Mouse (Mus musculus) macrophage (primary cell): ENCODE measurements around the gene Kcnk5. TPM values are rescaled to one million over a fixed set of nuclear protein-coding genes. Genes with fewer than 3 reads are reported as not detected.

Experiments
- H3K27ac ChIP-seq: fragments of 350-480 bp; formaldehyde crosslinking; 2 replicates; pipeline ENCODE4 v1.9.0; 2021
- H3K36me3 ChIP-seq: fragments of 350-480 bp; formaldehyde crosslinking; 2 replicates; pipeline ENCODE4 v1.9.0; 2021; ENCODE audit errors: inconsistent target
- H3K4me3 ChIP-seq: fragments of 350-480 bp; formaldehyde crosslinking; 2 replicates; pipeline ENCODE4 v1.9.0; 2021; ENCODE audit errors: inconsistent target
- H3K79me2 ChIP-seq: fragments of 350-480 bp; formaldehyde crosslinking; 2 replicates; pipeline ENCODE4 v1.9.0; 2021; ENCODE audit errors: inconsistent target
- WGBS: methylation state at CpG from one replicate; pipeline ENCODE4 v1.1.7; 2026; ENCODE audit warnings: inconsistent platforms; ENCODE audit not compliant: missing documents; 5-methylcytosine and 5-hydroxymethylcytosine counted together
- polyA plus RNA-seq: library from polyadenylated mRNA; stranded (reverse); fragments of 250-400 nt; gene quantifications from 3 replicates; pipeline ENCODE4 v1.2.4, GENCODE M21; 2018; ENCODE audit warnings: inconsistent platforms

The Kcnk5 gene
- polyA plus RNA-seq, 1 experiment from 2014 or later = 0.04 TPM

DNA sequence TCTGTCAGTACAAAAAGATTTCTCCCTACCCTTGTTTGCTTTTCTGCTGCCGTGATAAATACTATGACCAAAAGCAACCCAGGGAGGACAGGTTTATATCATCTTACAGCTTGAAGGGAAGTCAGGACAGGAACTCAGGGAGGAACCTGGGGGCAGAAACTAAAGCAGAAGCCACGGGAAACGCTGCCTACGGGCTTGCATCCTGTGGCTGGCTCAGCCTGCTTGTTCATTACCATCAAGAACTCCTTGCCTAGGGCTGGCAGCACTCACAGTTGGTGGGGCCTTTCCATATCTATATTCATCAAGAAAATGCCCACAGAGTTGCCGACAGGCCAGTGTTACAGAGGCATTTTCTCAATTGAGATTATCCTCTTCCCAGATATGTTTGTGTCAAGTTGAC lies 34.2 kb upstream of the Kcnk5 start:
- Histone ChIP-seq H3K4me3 (no peak overlapping the region), H3K79me2 (no peaks in the 10 kb centered on the region), H3K36me3 (no peaks in the 10 kb centered on the region), H3K27ac (no peak overlapping the region)
- 6% methylated on average over 5 of the region's 5 CpGs for WGBS

DNA sequence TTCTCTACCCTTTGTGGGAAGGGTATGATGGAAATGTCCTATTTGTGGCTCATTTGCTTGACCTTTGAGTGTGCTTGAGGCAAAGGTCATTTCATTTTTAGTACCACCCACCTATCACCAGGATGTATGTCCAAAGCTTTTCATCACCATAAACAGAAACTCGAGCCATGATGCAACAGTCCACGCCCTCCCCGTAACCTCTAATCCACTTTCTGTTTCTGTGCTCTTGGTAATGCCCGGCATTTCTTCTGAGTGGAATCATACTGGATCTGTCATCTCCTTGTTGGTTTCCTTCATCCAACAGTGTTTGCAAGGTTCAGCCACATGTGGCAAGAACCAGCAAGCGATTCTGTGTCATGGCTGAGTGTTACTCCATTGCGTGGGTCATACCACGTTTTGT lies 32.5 kb upstream of the Kcnk5 start:
- H3K79me2 ChIP-seq = no peaks in the 10 kb centered on the region
- H3K4me3 ChIP-seq = no peak overlapping the region
- 54% methylated on average over 7 of the region's 7 CpGs for WGBS
- no peak overlapping the region for H3K27ac ChIP-seq
- no peaks in the 10 kb centered on the region for H3K36me3 ChIP-seq

DNA sequence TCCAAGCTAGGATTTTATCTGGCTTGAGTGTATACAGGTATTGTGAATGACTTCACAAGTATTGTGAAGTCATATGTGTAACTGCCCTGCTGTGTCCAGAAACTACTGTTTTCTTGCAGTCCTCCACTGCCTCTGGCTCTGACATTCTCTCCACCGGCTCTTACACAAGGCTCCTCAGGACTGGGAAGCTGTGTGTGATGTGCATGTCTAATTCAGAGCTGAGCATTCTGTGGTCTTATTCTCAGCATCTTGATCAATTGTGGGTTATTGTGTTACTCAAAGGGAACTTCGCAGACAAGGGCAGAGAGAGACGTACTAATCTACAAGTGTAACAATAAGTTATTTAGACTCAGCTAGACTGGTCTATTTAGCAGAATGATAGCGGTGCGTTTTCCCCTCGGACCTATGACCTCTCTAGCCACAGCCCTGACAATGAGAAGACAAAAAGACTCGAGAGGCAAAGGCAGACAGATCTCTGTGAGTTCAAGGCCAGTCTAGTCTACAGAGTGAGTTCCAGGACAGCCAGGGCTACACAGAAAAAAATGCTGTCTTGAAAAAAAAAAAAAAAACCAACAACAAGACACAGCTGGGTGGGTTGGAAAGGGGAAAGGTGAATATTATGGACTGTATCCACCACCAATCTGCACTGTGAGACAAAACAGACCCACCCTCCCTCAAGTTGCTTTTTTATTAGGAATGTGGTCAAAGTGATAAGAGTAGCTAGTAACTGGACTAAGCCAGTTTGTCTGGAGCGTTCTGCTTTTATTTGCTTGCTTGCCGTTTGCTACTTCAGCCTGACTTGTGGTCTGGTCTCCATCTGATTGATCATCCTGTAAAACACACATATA lies 30.4 kb upstream of the Kcnk5 start:
- Histone ChIP-seq H3K4me3 (no peak overlapping the region), H3K27ac (no peak overlapping the region), H3K36me3 (no peaks in the 10 kb centered on the region), H3K79me2 (no peaks in the 10 kb centered on the region)
- WGBS = 89% methylated on average over 9 of the region's 9 CpGs

DNA sequence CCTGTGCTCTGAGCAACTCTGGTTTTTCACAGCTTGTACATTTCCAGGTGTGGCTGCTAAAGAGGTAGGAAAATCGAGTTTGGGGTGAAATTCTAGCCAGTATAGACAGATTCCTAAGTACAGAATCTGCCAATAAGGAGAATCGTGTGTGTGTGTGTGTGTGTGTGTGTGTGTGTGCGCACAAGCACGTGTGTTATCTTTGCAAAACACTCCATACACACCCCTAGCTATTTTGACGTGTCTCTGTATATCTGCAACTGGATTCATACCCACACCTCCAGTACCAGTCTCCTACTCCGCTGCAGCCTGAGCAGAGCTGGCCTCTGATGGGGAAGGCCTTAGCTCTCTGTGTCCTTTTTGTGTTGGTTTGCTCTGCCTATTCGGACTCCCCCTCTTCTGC lies 28.3 kb upstream of the Kcnk5 start:
- Histone ChIP-seq H3K4me3 (no peak overlapping the region), H3K79me2 (no peaks in the 10 kb centered on the region), H3K36me3 (no peaks in the 10 kb centered on the region), H3K27ac (no peak overlapping the region)
- 81% methylated on average over 7 of the region's 7 CpGs for WGBS

DNA sequence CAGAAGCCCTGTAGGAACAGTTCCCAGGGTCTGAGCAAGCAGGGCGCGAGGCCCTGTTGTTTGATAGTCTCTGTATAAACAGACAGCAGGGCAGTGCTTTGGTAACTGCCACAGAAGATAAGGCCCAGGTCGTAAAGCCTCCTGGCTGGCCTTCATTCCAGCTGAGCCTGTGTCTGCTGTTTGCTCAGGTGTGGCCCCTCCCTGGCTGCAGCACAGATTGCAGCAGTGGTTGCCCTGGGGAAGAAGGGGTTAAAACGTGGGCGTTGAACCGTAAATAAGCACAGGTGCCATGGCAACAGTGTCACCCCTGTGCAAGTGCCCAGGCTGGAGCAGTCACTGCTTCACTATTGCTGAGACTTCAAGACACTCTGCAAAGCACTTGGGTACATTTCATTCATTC lies 26.8 kb upstream of the Kcnk5 start:
- Histone ChIP-seq H3K4me3 (no peak overlapping the region), H3K27ac (no peak overlapping the region), H3K79me2 (no peaks in the 10 kb centered on the region), H3K36me3 (no peaks in the 10 kb centered on the region)
- 87% methylated on average over 6 of the region's 6 CpGs for WGBS

DNA sequence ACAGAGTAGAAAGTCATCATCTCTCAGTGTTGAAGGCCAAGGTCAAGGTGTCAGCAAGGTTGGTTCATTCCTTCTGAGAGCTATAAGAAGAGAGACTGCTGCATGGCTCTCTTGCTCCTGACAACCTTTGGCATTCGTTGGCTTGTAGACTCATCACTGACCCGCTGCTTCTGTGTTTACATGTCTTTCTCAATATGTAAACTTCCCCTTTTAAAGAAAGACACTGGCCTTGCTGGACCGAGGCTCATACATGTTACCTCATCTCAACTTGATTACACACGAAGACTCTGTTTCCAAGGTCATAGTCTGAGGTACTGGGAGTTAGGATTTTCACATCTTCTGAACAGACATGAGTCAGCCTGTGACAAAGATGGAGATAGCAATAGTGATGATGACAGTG lies 24.1 kb upstream of the Kcnk5 start:
- WGBS = 60% methylated on average over 4 of the region's 4 CpGs
- H3K36me3 ChIP-seq = no peaks in the 10 kb centered on the region
- H3K27ac ChIP-seq = no peak overlapping the region
- no peaks in the 10 kb centered on the region for H3K79me2 ChIP-seq
- H3K4me3 ChIP-seq = no peak overlapping the region

DNA sequence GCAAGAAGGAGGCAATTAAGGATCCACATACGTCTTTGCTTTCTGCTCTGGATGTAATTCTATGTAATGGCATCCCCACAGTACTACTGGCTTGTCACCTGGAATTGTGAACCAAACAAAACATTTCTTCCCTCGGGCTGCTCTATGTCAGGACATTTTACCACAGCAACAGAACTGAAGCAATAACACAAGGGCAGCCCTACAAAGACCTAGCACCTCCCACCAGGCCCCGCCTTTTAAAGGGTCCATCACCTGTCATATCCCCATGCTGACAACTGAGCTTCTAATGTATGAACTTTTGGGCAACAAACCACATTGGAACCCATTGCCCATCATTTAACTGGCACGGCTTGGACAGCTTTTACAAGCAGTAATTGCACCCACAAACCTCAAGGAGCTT lies 21.7 kb upstream of the Kcnk5 start:
- Histone ChIP-seq H3K79me2 (no peaks in the 10 kb centered on the region), H3K27ac (no peak overlapping the region), H3K4me3 (no peak overlapping the region), H3K36me3 (no peaks in the 10 kb centered on the region)
- WGBS = 57% methylated on average over 4 of the region's 4 CpGs

DNA sequence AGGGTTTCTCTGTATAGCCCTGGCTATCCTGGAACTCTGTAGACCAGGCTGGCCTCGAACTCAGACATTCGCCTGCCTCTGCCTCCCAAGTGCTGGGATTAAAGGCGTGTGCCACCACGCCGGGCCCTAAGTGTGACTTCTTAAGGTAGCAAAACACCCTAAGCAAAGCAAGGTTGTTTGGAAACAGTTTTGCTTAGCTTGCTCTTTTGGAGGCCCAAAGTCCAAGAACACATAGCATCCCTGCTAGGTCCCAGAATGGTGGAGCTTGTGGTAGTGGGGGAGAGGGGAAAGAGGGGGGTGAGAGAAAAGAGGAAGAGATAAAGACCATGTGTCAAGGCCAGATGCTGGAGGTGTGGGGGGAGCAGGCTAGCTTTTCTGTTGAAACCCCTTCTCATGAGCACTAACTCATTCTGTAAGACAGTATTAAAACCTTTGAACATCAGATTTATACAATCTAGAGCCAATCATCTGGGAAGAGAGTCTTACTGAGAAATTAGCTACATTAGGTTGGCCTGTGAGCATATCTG lies 21.1 kb upstream of the Kcnk5 start:
- Histone ChIP-seq H3K27ac (no peak overlapping the region), H3K36me3 (no peaks in the 10 kb centered on the region), H3K4me3 (no peak overlapping the region), H3K79me2 (no peaks in the 10 kb centered on the region)
- whole genome bisulfite sequencing = 88% methylated on average over 5 of the region's 5 CpGs

DNA sequence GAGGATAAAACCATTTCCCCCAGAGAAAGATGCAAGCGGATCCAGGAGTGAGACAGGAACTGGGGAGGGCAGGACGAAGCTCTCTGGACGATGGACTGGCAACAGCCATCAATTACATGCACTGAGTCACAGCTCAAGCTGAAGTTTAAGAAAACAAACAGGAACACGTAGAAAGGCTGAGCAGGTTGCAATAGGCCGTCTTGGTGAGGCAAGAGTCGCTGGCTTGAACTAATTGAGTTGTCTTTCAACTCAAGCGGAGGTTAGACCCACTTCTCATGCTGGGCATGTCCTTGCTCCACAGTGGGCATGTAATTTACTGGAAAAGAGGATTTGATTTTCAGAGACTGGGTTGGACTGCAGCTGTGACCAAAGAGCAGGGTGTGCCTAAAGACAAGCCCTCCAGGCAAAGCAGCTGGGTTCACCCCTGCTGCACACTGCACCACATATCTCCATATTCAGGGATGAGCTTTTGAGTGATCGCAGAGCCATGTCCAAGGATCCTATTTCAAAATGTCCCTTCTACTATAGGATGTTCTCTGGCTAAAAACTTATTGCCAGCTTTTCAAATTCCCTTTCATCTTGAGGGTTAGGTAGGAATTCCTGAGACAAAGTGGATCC lies 19.6 kb upstream of the Kcnk5 start:
- Histone ChIP-seq H3K79me2 (no peaks in the 10 kb centered on the region), H3K27ac (no peak overlapping the region), H3K4me3 (no peak overlapping the region), H3K36me3 (no peaks in the 10 kb centered on the region)
- WGBS = 97% methylated on average over 8 of the region's 8 CpGs

DNA sequence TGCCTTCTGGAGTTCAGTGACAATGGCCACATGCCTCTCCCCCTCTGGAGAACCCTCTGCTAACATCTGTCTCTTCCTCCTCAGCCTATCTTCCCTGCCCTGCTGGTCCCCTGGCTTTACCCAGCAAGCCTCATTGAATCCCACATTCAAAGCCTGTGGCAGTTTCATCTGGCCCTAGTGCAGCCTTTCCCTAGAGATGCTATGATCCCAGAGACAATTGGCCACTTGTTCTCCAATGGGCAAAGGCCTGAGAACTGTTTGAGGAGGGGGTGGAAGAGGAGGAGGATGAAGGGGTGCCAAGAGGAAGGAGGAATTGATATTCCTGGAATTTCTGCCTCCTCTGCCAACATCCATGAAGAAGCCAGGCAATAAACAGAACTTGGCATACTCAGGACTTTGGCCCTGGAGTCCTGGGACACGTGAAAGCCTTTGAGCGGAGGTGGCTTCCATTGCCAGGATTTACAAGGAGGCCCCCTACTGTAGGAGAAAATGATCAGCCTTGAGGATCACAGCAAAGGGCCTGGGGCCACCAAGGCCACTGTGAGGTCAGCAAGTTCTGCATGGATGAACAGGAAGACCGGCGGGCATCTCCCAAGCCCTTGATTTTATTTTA lies 11.6 kb upstream of the Kcnk5 start:
- H3K4me3 ChIP-seq = no peak overlapping the region
- no peaks in the 10 kb centered on the region for H3K36me3 ChIP-seq
- H3K27ac ChIP-seq = no peak overlapping the region
- 95% methylated on average over 4 of the region's 4 CpGs for WGBS
- no peaks in the 10 kb centered on the region for H3K79me2 ChIP-seq

DNA sequence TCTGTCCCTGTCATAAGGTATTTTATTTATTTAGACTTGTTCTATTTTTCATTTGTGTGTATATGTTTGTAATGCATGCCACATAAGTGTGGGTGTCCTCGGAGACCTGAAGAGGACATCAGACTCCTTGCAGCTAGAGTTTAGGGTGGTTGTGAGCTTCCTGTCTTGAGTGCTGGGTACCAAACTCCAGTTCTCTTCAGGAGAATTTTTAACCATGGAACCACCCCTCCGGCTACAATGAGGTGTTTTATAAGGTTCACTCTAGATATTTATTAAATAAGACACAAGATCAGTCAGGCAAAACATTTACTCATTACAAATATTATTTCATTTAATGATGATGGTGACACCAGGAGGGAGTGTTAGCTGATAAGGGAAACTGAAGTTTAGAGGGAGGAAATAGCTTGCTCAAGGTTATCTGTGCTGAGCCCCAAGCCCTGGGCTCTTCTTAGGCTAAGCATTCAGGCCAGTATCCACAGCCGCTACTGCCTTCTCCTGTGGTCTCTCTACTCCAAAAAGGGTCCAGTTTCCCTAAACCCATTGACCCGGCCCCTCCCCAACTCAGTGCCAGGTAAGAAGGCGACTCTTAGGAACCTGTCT lies 9.6 kb upstream of the Kcnk5 start:
- 93% methylated on average over 5 of the region's 5 CpGs for WGBS

DNA sequence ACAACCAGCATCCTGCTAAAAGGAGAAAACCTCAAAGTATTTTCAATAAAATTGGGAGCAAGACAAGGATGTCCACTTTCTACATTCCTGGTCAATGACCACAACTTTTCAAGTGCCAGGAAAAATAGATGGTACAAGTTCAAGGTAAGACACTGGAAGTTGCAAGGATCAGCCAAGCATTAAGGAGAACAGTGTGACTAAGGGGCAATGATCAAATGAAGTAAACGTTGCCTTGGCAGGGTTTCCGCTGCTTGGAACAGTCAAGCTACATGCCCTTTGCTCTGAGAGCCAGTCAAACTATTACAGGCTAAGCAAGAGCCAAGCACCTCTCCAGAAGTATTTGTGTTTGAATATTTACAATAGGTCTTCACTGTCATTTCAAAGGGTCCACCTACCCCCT lies 8.1 kb upstream of the Kcnk5 start:
- Histone ChIP-seq H3K36me3 (no peaks in the 10 kb centered on the region), H3K4me3 (no peak overlapping the region), H3K79me2 (no peaks in the 10 kb centered on the region), H3K27ac (no peak overlapping the region)
- 90% methylated on average over 2 of the region's 2 CpGs for WGBS

More for the DNA sequence above, 9.6 kb upstream of the Kcnk5 start:
- Histone ChIP-seq H3K36me3 (no peaks in the 10 kb centered on the region), H3K4me3 (no peak overlapping the region), H3K79me2 (no peaks in the 10 kb centered on the region), H3K27ac (no peak overlapping the region)

DNA sequence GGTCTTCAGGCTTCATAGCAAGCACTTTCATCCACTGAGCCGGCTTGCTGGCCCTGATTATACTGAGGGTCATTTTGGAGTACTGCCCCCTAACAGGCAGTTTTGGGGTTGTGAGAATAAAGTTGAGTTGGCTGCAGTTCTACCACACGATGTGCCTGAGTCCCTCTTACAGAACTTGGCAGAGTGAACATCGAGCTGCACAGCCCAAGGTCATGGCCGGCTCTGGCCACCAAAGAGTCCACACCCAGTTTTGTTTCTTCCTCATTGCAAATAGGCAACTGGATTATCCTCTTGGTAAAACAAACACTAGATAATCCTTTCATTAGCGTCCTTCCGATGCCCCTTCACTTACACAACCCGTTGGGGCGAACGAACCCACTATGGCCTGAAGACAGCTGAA lies 3.8 kb upstream of the Kcnk5 start:
- WGBS = 94% methylated on average over 9 of the region's 9 CpGs
- Histone ChIP-seq H3K79me2 (no peaks in the 10 kb centered on the region), H3K27ac (no peak overlapping the region), H3K4me3 (no peak overlapping the region), H3K36me3 (no peaks in the 10 kb centered on the region)

DNA sequence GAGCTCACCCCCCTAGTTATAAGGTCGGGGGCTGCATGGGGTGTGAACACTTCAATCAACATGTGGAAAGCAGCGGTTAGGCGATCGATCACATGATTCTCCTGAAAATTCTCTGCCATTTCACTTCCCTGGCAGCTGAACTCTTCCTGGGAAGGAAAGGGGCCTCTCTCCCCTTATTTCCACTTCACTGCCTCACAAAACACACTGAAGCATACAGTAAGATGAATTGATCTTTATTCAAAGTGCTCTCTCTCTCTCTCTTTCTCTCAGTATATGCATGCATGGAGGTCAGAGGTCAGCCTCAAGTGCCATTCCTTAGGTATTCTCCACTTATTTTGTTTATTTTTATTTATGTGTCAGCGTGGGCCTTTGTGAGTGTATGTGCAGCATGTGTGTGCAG lies 2.1 kb upstream of the Kcnk5 start:
- Histone ChIP-seq H3K79me2 (no peaks in the 10 kb centered on the region), H3K27ac (no peak overlapping the region), H3K36me3 (no peaks in the 10 kb centered on the region), H3K4me3 (no peak overlapping the region)
- 97% methylated on average over 5 of the region's 5 CpGs for WGBS

DNA sequence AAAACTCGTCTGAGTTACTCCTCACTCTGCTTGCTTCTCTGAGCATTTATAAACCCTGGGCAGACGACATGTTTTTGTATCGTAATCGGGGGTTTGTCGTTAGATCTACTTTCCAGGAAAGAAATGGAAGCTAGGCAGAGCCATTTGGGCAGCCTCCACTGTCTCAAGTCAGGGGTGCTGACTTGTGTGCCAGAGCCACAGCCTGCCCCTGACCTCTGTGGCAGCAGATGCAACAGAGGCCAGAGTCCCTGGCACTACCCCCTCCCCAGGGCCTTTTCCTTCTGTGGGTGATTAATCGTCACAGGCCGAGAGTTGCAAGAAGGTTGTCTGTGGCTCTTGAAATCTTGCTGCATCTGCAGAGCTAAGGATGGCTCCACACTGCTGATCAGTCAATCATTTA lies 987 bp upstream of the Kcnk5 start:
- Histone ChIP-seq H3K4me3 (no peak overlapping the region), H3K27ac (no peak overlapping the region), H3K36me3 (no peaks in the 10 kb centered on the region), H3K79me2 (no peaks in the 10 kb centered on the region)
- WGBS = 90% methylated on average over 7 of the region's 7 CpGs
